Mouse (Mus musculus) CD8-positive naive resting alpha-beta T cell, adult 2 months (primary cell): ENCODE measurements around the gene Flywch1.
"Not testable (repeated sequence)": the region's sequence is repeated elsewhere in the genome, so short reads cannot be mapped to it uniquely, and the experiment has no call there.

ENCODE experiments used
- DNase-seq, 2 experiments: peaks; one replicate each; pipeline ENCODE4 v3.0.0; 2022; ENCODE audit warnings: low read depth in 2 of 2, low spot score in 2 of 2

Flywch1 gene

DNA sequence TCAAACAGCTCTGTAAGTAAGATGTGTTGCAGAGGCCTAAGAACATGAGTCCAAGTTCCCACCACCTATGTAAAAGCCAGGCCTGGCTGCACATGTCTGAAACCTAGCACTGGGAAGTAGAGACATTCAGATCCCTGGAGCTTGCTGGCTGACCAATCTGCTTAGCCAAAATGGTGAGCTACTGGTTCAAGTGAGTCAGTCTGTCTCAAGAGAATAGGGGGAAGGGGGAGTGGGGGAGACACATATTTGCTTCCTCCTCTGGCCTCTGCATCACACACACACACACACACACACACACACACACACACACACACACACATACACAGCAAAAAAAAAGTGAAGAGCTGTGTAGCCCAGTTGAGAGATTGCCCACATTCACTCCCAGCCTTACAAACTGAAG is 11.9 kb upstream of the Flywch1 start:
- DNase-seq, result no peak

DNA sequence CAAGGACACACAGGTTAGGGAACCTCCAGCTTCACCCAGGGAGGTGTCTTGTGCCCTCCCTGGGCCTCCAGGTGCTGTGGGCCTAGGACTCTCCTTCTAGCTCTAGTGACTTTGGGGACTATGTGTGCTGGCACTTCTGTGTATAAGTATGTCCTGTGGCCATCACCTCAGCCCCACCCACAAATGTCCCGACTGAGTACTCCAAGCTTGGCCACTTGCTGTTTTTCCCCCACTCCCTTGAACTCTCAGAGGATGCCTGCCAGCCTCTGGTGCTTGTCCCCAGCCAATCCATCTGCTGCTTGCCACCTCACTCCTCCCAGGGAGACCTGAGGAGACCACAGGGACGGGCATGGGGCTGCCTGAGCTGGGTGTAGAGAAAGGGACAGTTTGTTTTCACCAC is 7.0 kb upstream of the Flywch1 start:
- DNase-seq, result no peak

DNA sequence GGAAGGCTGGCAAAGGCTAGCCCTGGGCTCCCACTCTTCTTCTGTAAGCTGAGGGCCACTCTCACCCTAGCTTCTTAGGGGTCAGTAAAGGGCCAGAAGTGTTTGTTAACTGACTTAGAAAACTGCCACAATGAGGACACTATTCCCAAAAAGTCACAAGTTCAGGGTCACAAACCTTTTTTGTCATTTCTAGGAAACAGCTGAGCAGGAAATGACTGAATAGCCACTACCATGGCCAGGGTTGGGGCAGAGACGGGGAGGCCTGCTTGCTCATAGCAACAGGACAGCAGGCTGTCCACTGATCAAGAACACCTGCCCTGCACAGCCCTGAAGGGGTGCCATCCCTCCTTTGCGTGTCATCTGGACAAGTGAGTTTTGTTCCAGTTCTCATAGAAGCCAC is 5.7 kb upstream of the Flywch1 start:
- no peak for DNase-seq

DNA sequence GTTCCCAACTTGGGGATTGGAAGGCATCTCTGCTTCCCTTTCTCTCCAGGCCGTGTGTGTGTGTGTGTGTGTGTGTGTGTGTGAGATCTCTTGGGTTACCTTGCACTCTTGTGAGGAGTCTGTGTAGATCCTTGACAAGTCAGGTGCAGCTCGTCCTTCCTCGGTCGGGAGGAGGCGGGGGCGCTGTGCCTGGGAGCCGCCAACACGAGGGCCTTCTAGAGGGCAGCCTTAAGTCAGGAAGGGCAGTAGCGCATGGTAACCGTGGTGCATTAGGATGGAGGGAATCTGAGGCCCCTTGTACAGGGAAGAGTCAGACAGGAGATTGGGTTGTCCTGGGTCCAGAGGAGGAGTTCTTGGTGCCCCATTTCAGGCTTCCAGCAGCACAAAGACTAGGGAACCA is 4.8 kb upstream of the Flywch1 start:
- no peak for DNase-seq

DNA sequence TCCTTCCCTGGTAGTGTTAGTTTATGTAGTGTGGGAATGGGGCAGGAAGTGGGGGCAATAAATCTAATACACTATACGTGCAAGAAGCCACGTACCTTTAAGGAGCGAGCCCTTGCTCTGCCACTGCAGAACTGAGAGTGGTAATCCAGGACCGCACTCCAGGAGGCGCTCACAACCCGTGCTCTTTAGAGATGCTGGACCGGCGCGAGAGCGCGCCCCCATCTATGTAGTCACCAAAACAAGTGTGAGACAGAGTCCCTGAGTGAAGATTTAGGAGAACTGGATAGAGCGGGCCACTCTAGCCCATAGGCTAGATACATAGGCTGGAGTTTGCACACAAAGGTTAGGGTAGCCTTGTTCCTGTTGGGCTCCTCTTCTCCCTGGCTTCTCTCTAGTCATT is 2.7 kb upstream of the Flywch1 start:
- DNase-seq, result peak; percentile 83 to 86

DNA sequence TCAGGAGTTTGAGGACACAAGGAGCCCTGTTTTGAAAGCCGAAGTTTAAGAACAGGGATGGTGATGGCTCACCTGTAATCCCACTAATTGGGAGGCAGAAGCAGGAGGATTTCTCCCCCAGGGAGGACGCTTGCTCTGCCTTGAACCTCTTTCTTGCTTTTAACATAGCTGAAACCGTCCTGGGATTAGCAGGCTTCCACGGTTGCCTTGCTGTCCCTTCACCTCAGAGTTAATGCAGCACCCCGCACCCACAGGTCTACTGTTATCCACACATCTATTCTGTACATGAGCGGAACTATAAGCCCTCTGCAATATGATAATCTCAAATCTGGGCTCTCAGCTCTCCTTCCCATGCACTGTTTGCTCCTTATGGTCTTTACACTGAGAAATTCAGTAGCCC is 2.3 kb upstream of the Flywch1 start:
- DNase-seq, result no peak

DNA sequence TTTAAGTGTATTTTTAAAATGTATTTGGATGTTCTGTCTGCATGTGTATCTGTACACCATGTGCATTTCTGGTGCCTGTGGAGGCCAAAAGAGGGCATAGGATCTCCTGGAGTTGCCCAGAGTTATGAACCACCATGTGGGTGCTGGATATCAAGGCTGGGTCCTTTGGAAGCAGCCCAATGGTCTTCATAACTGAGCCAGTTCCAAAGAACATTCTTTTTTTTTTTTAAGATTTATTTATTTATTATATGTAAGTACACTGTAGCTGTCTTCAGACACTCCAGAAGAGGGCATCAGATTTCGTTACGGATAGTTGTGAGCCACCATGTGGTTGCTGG is 786 bp upstream of the Flywch1 start:
- not testable (repeated sequence) for DNase-seq

DNA sequence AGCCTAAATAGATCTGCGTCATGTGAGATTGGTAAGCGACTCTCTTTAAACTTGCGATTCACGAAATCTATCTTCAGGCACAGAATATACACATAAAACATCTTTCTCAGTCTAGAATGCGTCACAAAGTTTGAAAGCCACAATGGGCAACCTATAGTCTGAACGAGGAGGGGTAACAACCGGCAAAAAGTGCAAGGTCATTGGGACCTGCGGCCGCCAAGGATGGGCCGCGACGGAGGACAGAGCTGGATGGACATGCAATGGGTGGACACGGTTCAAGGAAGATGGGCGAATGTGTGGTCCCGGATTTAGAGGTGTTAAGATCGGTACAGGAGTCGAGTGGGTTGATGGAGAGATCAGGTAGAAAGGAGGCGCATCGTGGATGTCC is 512 bp downstream of the Flywch1 start:
- DNase-seq, result no peak

DNA sequence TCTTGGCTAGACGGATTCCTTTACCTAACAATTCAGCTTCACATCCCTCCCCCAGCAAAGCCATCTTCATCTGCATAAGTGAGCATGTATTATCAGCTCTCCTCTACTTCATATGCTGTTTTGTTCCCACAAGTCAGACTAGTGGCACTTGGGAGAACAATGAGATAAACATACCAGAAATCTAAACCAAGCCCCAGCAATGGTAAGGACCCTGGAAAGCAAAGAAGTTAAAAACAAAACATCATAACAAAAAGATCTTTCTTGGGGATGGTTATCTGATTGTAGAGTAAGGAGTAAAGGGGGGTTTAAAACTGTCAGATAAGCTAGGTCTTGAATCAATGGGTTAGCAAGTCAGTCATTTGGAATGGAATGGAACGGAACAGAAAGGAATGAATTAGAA is 909 bp downstream of the Flywch1 start:
- DNase-seq, result no peak

DNA sequence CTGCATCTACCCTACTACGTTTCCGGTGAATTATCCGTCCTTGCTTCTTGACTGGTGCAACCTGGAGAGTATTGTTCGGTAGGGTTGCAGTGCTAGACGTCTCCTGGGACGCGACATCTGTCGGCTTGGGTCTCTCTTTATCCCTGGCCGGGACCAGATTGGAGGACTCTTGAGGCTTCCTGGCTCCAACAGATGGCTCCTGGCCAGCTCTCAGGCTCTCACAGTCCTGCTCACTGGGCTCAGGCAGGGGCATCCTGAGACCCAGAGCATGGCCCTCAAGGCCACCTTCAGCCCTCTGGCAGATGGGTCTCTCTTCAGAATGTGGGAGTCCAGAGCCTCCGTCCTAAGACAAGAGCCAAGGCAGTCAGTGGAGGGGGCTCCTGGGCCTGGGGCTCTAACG is 8.4 kb downstream of the Flywch1 start:
- DNase-seq, result no peak

DNA sequence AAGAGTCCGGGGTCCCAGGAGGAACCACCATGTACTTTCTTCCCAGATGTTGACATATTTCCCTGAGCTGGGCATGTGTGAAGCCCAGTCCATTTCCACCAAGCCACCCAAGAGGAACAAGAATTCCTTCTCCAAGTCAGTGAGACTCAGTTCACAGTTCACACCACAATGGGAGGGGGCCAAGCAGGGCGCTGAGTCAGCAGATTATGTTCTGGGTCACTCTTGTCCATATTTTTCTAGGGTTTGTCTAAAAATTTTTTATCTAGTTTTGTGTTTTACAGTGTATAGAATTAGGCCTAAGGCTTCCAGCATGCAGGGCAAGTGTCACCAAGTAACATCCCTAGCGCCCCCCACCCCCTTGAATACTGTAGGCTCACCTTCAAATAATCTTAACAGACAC is 10.2 kb downstream of the Flywch1 start:
- no peak for DNase-seq

DNA sequence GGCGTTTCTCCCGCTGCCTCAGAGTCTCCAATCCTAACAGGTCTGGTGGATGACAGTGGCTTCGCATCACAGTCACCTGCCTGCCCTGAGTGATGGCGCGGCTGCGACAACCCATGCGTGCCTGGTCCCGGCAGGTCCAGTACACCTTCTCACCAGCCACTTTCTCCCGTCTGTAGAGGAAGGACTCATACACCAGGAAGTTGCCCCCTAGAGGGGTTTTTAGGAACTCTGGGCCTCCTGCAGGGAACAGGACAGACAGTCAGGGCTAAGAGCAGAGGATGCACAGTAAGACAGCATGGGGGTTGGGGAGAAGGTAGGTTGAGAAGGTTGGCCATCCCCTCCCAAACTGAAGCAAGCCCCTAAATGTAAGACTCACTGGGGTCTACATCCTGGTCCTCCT is 11.2 kb downstream of the Flywch1 start:
- DNase-seq, result no peak

DNA sequence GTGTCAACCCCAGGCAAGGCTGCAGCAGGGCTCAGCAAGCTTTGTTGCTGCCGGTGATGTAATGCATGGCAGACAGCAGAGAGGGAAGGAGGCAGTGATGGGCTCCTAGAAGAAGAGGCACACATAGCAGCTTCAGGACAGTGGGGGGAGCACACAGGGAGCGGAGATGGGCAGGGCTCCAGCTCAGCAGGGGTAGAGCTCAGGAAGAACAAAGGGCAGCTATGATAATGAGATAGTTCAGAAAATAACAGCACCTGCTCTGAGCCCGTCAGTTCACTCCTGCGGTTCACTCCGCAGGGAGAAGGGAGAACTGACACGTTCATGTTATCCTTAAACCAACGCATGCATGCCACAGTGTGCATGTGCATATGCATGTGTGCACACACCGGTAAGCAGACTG is 12.6 kb downstream of the Flywch1 start:
- no peak for DNase-seq

DNA sequence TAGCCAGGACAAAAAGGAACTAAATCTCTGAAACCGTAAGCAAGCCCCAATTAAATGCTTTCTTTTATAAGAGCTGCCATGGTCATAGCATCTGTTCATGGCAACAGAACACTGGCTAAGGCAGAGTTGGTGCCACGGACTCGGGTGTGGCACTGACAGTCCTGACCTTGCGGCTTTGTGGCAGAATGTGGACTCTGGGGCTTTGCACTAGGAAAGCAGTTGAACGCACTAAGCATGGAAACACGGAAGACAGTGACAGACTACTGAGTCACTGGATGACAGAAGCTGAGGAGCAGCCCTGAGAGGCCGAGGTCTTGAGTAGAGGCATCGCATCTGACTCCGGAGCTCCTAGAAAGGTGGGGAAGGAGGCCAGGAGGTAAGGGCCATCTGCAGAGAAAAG is 13.8 kb downstream of the Flywch1 start:
- no peak for DNase-seq

DNA sequence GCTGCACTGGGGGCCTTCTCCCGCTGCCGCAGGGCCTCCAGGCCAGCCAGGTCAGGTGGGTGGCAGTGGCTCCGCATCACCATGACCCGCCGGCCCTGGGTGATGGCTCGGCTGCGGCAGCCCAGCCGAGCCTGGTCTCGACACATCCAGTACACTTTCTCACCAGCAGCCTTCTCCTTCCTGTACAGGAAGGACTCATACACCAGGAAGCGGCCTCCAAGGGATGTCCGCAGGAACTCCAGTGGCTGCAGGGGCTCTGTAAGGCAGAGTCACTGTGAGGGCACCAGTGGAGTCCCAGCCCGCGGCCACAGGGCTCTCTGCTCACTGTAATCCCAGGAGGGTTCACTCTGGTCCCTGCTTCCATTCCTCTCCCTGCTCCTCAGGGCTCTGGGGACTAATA is 15.7 kb downstream of the Flywch1 start:
- DNase-seq, result no peak

DNA sequence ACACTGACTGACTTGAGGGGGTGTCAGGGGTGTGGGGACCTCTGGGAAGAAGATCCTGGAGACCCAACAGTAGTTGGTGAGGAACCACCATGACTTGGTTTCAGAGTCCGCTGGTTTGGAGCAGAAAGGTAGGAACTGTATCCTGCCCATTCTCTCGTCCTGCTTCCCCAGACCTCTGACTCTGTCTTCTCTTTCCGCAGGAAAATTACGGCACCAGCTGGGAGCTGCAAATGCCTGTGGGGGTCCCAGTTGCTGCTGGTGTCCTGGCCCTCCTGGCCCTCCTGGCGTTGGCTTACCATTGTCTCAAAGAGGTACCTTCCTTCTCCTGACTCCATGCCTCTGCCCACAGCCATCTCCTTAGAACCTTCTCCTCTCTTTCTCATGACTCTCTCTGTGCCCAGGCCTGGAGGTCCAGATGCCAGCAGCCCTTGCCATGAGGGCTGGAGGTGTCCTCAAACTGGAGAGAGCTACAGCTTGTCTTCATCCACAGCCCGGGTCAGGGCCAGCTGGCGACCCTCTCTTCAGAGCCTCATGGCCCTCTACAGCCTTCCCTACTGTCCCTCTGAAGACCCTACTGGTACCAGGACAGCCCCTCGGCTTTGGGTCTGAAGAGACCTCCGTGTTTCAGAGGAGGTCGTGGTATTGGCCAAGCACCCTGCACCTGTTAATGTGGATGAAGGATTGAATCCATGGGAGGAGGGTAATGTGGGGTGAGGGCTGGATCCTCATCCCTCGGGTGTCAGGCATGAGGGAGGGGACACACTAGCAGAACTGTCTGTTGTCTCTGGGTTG is 21.8 kb downstream of the Flywch1 start:
- DNase-seq, result no peak

DNA sequence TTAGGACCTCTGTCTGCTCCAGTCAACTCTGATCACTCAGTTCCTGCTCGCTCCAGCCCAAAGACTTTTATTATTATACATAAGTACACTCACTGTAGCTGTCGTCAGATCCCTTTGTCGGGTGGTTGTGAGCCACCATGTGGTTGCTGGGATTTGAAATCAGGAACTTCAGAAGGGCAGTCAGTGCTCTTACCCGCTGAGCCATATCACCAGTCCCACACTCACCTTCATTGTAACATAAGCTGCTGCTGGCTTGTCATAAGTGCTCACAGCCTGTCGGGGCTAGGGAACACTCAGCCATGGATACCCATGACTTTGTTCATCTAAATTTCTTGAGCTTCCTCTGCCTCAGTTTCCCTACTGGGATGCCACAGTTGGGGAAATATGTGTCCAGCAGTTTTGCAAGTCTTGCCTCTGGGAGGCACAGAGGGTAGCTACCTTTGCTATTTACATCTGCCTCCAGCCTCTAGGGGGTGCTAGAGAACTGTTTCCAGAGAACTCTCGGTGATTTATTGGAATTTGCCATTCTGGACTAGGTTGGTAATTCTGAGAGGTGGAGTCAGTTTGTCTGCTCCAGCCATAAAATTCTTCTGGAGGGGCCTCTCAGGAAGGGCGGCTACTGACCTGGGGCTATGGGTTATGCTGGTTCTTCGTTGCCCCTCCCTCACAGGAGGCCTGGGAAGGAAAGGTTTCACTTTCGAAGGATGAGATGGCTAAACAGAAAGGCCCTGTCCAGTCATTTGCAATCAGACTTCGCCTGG is 22.6 kb downstream of the Flywch1 start:
- peak; percentile 58 to 76 for DNase-seq

DNA sequence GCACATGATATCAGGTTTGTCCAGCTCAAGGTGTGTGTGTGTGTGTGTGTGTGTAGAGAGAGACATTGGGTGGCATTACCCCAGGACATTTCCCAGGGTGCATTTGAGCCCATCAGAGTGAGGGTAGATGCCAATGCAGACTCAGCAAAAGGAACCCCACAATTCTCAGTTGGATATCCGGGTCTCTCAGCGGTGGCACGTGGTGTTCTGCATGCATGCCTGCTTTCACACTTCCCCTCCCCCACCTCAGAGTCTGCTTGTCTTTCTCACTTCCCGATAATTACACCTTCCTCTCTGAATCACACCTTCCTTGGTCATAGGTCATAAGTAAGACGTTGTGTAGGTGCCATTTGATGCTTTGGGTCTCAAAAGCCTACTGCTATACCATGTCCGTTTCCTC is 23.4 kb downstream of the Flywch1 start:
- no peak for DNase-seq

DNA sequence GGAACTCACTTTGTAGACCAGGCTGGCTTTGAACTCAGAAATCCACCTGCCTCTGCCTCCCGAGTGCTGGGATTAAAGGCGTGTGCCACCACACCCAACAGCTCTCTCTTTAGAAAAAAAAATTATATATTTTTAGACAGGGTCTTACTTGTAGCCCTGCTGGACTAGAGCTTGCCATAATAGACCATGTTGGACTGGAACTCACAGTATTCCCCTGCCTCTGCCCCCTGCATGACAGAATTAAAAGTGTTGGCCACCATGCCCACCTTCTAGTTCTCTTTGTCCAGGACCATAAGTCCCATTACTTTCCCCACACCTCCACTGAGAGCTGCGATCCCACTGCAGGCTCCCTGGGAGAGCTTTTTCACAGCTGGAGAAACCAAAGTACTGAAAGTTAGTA is 23.9 kb downstream of the Flywch1 start:
- DNase-seq, result no peak

DNA sequence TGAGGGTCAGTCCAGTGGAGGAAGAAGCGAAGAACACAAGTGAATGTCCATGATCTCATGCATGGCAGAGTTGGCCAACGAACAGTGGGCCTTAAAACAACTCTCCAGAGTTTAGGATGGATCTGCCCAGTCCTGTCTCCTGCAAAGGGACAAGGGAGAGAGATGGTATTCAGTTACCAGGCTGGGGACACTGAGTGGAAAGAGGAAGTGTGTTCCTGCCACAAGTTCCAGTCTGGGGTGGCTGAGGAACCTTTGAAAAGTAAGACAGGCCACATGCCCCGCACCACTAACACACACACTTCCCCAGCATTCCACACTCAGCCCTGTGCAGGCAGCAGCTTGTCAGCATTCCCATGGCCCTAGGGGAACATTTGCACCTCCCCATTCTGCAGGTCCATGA is 24.6 kb downstream of the Flywch1 start:
- no peak for DNase-seq

DNA sequence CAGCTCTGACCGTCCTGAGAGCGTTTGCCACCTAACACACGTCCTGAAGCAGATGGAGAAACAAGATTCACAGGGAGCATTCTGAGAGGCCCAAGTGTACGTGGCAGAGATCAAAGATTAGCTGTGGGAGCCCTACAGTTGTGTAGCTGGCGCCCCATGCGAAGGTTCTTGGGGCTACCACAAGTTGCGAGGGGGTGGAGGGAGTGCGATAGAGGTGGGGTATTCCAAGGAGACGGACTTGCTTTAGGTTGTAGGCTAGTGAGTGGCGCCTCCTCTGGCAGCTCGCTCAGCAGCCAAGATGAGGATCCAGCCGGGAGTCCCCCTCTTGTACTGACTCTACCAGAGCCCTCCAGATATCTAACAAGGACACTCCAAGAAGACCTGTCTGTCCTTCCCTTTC is 25.1 kb downstream of the Flywch1 start:
- DNase-seq, result no peak

DNA sequence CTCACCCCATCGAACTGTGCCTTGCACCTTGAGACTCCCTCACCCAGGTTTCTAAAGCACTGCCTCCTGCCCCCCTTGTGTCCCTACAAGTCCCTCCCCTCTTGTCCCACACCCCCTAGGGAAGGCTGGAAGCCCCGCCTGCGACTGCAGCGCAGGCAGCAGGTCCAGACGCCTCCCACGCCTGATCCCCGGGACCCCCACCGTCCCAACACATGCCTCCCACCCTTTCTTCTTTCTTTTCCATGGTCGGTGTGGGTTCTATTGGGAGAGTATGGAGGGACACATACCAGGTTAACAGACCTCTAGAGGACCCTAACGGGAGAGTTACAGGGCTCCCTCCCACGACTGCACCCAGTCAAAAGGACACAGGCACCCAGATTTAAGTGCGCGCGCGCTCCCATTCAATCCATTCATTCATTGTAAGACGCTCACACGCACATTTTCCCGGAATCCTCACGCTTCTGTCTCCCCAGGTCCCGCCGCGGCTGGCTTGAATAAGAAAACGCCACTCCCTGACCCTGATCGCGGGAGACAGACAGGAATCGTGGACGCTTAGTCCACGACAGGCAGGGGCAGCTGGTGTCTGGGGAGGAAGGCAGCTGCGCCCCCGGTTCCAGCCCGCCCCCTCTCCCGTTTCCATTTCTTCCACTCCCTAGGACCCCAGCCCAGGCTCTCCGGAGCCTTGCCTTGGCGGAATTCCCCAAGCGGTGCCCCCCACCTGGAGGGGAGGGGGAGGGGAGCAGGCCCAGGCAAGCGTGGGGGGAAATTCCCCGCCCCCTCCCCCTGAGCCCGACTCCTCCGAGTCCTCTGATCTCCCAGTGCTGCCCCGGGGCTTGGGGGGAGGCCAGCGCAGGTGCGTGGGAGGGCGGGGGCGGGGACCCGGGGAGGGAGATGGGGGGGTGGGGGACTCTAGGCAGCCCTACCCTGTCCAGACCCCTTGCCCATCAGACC is 25.8 kb downstream of the Flywch1 start, which contains the start of gene Kremen2:
Kremen2 (minus strand) TSS at position 533 of the 951 bp plus-strand sequence.
- no peak for DNase-seq
